Mouse (Mus musculus): ENCODE data around the gene Cfap44. TPM values are rescaled to one million over a fixed set of nuclear protein-coding genes. Genes with fewer than 3 reads are reported as not detected.

Gene Cfap44
- polyA plus RNA-seq, 1 experiment from 2014 or later = not detected

GRCm38 (mm10) chr16:44479852-44480251, 85.3 kb downstream of the Cfap44 start:
- 91% methylated on average over 14 of the region's 14 CpGs for WGBS
- TF ChIP-seq CTCF (IDR thresholded peaks at IDR 0.05; ENCODE audit: low read depth) = no peak

GRCm38 (mm10) chr16:44480616-44481015, 86.0 kb downstream of the Cfap44 start:
- TF ChIP-seq CTCF (IDR thresholded peaks at IDR 0.05; ENCODE audit: low read depth) = peak; percentile 57
- 46% methylated on average over 7 of the region's 7 CpGs for WGBS
- ATAC-seq = peak; percentile 31; the same call in 1 of the 2 replicates
- Histone ChIP-seq H3K9ac (ENCODE audit: low read depth, low read length) (no peak overlapping the region), H3K9me3 (ENCODE audit: control insufficient read depth) (no peaks in the 10 kb centered on the region), H3K27ac (ENCODE audit: low read depth, low read length) (no peak overlapping the region), H3K36me3 (ENCODE audit: control insufficient read depth, insufficient read depth) (no peaks in the 10 kb centered on the region), H3K4me1 (replicated peaks; ENCODE audit: control insufficient read depth, insufficient read depth, low read length) (no peaks in the 10 kb centered on the region), H3K27me3 (replicated peaks; ENCODE audit: control insufficient read depth, insufficient read depth, low read length) (no peaks in the 10 kb centered on the region), H3K4me3 (ENCODE audit: low read depth, low read length) (no peak overlapping the region), H3K4me2 (replicated peaks; ENCODE audit: low read depth) (no peak overlapping the region)

More at GRCm38 (mm10) chr16:44479852-44480251, 85.3 kb downstream of the Cfap44 start:
- Histone ChIP-seq H3K4me2 (replicated peaks; ENCODE audit: low read depth) (no peak overlapping the region), H3K4me3 (ENCODE audit: low read depth, low read length) (no peak overlapping the region), H3K27me3 (replicated peaks; ENCODE audit: control insufficient read depth, insufficient read depth, low read length) (no peaks in the 10 kb centered on the region), H3K9ac (ENCODE audit: low read depth, low read length) (no peak overlapping the region), H3K9me3 (ENCODE audit: control insufficient read depth) (no peaks in the 10 kb centered on the region), H3K36me3 (ENCODE audit: control insufficient read depth, insufficient read depth) (no peaks in the 10 kb centered on the region), H3K4me1 (replicated peaks; ENCODE audit: control insufficient read depth, insufficient read depth, low read length) (no peaks in the 10 kb centered on the region), H3K27ac (ENCODE audit: low read depth, low read length) (no peak overlapping the region)
- ATAC-seq = no peak

- TF ChIP-seq CTCF (IDR thresholded peaks at IDR 0.05; ENCODE audit: low read depth) = no peak
- no peaks in the 10 kb centered on the region for H3K4me1 ChIP-seq (replicated peaks; ENCODE audit: control insufficient read depth, insufficient read depth, low read length)
- 40% methylated on average over 28 of the region's 28 CpGs for WGBS
- no peak overlapping the region for H3K9ac ChIP-seq (ENCODE audit: low read depth, low read length)
- no peak for ATAC-seq
- H3K9me3 ChIP-seq (ENCODE audit: control insufficient read depth) = no peaks in the 10 kb centered on the region
- no peak overlapping the region for H3K4me2 ChIP-seq (replicated peaks; ENCODE audit: low read depth)
- H3K36me3 ChIP-seq (ENCODE audit: control insufficient read depth, insufficient read depth) = no peaks in the 10 kb centered on the region
- H3K4me3 ChIP-seq (ENCODE audit: low read depth, low read length) = no peak overlapping the region
- H3K27ac ChIP-seq (ENCODE audit: low read depth, low read length) = no peak overlapping the region
- H3K27me3 ChIP-seq (replicated peaks; ENCODE audit: control insufficient read depth, insufficient read depth, low read length) = no peaks in the 10 kb centered on the region
Measured at GRCm38 (mm10) chr16:44481599-44482593, 87.3 kb downstream of the Cfap44 start.

GRCm38 (mm10) chr16:44484079-44484478, 89.5 kb downstream of the Cfap44 start:
- no peak for ATAC-seq
- TF ChIP-seq CTCF (IDR thresholded peaks at IDR 0.05; ENCODE audit: low read depth) = peak; percentile 96
- no peak overlapping the region for H3K4me2 ChIP-seq (replicated peaks; ENCODE audit: low read depth)
- no peak overlapping the region for H3K9ac ChIP-seq (ENCODE audit: low read depth, low read length)
- H3K4me1 ChIP-seq (replicated peaks; ENCODE audit: control insufficient read depth, insufficient read depth, low read length) = no peaks in the 10 kb centered on the region
- no peaks in the 10 kb centered on the region for H3K27me3 ChIP-seq (replicated peaks; ENCODE audit: control insufficient read depth, insufficient read depth, low read length)
- 4% methylated on average over 7 of the region's 7 CpGs for WGBS
- H3K36me3 ChIP-seq (ENCODE audit: control insufficient read depth, insufficient read depth) = no peaks in the 10 kb centered on the region
- no peak overlapping the region for H3K4me3 ChIP-seq (ENCODE audit: low read depth, low read length)
- H3K27ac ChIP-seq (ENCODE audit: low read depth, low read length) = no peak overlapping the region
- H3K9me3 ChIP-seq (ENCODE audit: control insufficient read depth) = no peaks in the 10 kb centered on the region

GRCm38 (mm10) chr16:44484831-44485230, 90.2 kb downstream of the Cfap44 start:
- H3K27ac ChIP-seq (ENCODE audit: low read depth, low read length) = no peak overlapping the region
- no peak overlapping the region for H3K4me3 ChIP-seq (ENCODE audit: low read depth, low read length)
- H3K4me2 ChIP-seq (replicated peaks; ENCODE audit: low read depth) = no peak overlapping the region
- H3K36me3 ChIP-seq (ENCODE audit: control insufficient read depth, insufficient read depth) = no peaks in the 10 kb centered on the region; the same call in 1 of the 2 replicates
- H3K4me1 ChIP-seq (replicated peaks; ENCODE audit: control insufficient read depth, insufficient read depth, low read length) = no peaks in the 10 kb centered on the region
- H3K9me3 ChIP-seq (ENCODE audit: control insufficient read depth) = no peaks in the 10 kb centered on the region
- H3K27me3 ChIP-seq (replicated peaks; ENCODE audit: control insufficient read depth, insufficient read depth, low read length) = no peaks in the 10 kb centered on the region
- ATAC-seq = no peak
- 60% methylated on average over 10 of the region's 10 CpGs for WGBS
- no peak overlapping the region for H3K9ac ChIP-seq (ENCODE audit: low read depth, low read length)
- no peak for TF ChIP-seq CTCF (IDR thresholded peaks at IDR 0.05; ENCODE audit: low read depth)

GRCm38 (mm10) chr16:44485691-44486090, 91.1 kb downstream of the Cfap44 start:
- Histone ChIP-seq H3K36me3 (ENCODE audit: control insufficient read depth, insufficient read depth) (no peaks in the 10 kb centered on the region; the same call in 1 of the 2 replicates), H3K27me3 (replicated peaks; ENCODE audit: control insufficient read depth, insufficient read depth, low read length) (no peaks in the 10 kb centered on the region), H3K9me3 (ENCODE audit: control insufficient read depth) (no peaks in the 10 kb centered on the region), H3K4me3 (ENCODE audit: low read depth, low read length) (no peak overlapping the region), H3K4me1 (replicated peaks; ENCODE audit: control insufficient read depth, insufficient read depth, low read length) (no peaks in the 10 kb centered on the region), H3K4me2 (replicated peaks; ENCODE audit: low read depth) (no peak overlapping the region), H3K27ac (ENCODE audit: low read depth, low read length) (no peak overlapping the region), H3K9ac (ENCODE audit: low read depth, low read length) (no peak overlapping the region)
- TF ChIP-seq CTCF (IDR thresholded peaks at IDR 0.05; ENCODE audit: low read depth) = no peak
- no peak for ATAC-seq
- 88% methylated on average over 8 of the region's 8 CpGs for WGBS

Measured in intestine, postnatal 0 days (tissue).